Mouse (Mus musculus) liver, adult (tissue): Measurements from ENCODE around the gene Tex29.

Source experiments
- GATA4 ChIP-seq: IDR thresholded peaks from 2 replicates; pipeline ENCODE4 v1.6.1; 2014; ENCODE audit warnings: mild to moderate bottlenecking, low read length; ENCODE audit not compliant: insufficient replicate concordance

The Tex29 gene

GRCm38 (mm10) chr8:11822550-11823060, 17.7 kb upstream of the Tex29 start:
- no peak for TF ChIP-seq GATA4

DNA sequence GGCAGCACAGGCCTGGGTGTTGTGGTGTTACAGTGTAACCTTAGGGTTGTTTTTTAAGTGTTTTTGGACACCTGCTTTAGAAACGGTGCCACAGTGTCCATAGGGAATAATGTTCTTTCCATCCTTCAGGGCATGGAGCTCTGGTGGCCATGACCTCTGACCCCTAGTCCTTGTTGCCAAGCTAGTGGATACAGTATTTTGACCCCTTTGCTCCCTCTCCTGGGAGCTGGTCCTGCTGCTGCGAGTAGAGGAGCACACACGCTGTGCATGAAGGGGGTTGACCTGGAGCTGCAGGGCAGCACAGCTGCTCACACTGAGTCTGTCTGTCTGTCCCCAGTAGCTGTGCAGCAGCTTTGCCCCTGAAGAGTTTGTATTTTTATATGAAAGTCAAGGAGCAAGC, 14.5 kb upstream of the Tex29 start:
- no peak for TF ChIP-seq GATA4

DNA sequence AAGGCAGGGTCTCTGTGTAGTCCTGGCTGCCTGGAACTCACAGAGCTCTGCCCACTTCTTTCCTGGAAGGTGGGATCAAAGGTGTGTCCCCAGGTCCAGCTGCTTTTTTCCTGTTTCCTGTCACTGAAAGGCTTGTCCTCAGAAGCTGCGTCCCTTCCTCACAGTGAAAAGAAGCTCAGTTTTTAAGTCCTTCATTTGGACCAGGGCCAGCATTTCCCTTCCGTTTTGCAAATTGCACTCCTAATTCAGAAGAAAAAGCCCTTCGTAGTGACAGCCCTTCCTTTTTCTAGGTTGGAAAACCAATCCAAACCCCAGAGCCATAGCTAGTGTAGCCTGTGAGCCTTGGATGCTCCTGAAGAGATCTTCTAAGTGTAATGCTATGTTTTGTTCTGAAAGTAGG, 13.0 kb upstream of the Tex29 start:
- TF ChIP-seq GATA4: no peak

- no peak for TF ChIP-seq GATA4
These were observed 9.8 kb upstream of the Tex29 start for GRCm38 (mm10) chr8:11830214-11831046.

DNA sequence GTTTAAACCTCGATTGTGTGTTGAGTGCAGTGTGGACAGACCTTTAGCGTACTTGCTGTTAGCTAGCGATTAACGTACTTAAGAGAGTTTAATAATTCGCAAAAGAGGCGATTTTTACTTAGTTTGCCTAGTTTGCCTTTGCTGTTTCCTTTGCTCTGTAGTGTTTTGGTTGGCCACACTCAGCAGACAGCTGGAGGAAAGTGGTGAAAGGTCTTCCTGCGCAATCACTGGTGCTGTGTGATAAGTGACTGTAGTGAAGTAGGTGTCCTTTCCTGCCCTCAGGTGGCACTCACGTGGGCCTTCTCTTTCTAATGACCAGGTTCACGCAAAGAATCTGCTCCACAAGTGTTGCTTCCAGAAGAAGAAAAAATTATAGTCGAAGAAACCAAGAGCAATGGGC, 9.1 kb upstream of the Tex29 start:
- no peak for TF ChIP-seq GATA4

DNA sequence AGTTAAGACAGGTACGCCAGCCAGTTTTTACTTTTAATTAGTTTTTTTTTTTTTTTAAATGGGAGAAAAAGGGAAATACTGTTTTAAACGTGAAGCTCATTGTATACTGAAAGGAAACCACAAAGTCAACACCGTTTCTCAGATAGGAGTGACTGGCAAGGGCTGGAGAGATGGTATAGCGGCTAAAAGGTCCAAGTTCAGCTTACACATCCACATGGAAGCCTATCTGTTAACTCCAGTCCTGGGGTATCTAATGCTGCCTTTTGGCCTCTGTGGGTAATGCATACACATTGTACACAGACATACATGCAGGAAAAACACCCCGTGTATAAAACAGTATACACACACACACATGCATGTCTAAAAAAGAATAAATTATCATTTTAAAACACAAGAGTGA, 8.3 kb upstream of the Tex29 start:
- TF ChIP-seq GATA4: no peak

DNA sequence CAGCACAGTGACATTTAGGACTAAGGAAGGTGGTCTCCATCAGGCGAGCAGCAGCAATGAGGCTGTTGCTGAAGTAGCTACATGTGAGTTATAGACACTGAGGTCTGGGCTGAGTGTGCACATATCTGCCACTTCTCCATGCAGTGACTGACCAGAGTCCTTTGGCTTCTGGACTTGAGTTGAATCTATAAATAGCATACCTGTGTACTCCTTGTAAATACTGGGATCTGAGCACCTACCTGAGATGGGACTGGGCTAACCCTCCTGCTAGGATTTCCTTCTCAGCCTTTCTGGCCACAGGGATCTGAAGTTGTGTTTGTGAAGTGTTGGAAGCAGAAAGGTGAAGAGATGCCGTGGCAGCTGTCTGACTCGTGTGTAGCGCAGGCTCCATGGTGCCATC, 7.1 kb upstream of the Tex29 start:
- no peak for TF ChIP-seq GATA4

GRCm38 (mm10) chr8:11834200-11834599, 6.1 kb upstream of the Tex29 start:
- TF ChIP-seq GATA4: no peak

DNA sequence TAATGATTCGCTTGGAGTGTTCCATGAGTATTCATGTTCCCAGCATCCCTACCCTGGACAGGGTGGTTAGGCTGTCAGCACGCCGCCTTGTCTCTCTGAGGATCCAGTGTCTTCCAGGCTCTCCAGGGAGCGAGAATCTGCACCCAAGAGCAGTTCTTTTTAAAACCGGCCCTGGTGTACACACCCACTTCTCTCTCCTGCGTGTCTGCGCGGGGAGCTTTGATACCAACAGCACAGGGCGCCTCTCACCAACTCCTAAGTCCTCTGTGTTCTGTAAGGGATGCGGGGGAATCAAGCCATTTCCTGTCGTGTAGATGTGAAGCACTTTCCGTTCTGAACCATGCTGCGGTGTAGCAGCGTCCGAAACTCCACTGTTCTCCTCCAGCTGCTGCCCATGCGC, 5.6 kb upstream of the Tex29 start:
- TF ChIP-seq GATA4: no peak

GRCm38 (mm10) chr8:11841571-11841970, 1.3 kb downstream of the Tex29 start:
- no peak for TF ChIP-seq GATA4

- no peak for TF ChIP-seq GATA4
These were observed 2.5 kb downstream of the Tex29 start for GRCm38 (mm10) chr8:11842757-11843156.

DNA sequence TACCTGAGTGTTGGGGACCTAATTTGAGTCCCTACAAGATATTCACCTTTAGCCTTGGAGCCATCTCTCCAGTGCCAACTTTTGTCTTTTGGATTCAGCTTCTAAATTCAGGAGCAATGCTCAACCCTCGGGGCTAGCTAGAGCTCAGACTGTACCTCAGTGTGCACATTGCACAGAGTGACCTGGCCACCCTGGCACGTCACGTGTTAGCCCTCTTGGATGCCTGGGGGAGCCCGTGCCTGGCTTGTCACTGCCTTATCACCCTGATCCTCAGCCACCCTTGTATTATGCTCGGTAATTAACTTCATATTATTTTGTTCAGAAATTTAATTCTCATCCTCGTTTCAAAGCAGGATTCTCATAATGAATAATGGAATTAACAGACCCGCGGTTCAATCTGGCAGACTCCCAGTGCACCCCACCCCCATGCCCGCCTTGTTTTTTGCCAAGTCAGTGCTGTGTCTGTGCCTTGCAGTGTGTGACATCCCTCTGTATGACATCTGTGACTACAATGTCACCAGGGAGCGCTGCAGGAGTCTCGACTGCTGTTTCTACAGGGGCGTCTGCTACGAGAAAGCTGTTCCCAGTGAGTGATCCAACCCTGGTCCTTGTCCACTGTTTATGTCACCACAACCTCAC, 3.5 kb downstream of the Tex29 start:
- TF ChIP-seq GATA4: no peak

GRCm38 (mm10) chr8:11844316-11844685, 4.0 kb downstream of the Tex29 start:
- no peak for TF ChIP-seq GATA4

DNA sequence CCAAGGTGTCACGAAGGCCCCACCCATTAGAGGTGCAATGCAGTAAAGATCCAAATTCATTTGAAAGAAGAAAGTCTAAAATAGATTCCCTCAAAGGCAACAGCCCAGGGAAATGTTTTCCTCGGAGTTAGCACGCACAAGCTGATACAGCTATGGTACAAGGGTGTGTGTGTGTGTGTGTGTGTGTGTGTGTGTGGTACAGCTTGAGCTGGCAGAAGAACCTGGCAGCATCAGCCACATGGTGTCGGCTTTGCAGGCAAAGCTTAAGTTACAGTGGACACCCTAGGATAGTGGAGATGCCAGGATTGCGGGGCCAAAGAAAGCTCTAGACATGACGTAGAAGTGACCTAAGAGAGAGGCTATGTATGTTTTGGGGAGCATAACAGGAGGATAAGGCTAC, 6.5 kb downstream of the Tex29 start:
- TF ChIP-seq GATA4: no peak

- no peak for TF ChIP-seq GATA4
These were observed 27.6 kb downstream of the Tex29 start for GRCm38 (mm10) chr8:11867832-11868231.

- TF ChIP-seq GATA4: no peak
These were observed 44.4 kb downstream of the Tex29 start for GRCm38 (mm10) chr8:11884646-11885045.
